In genomic region chr7:120690634-120691033, GRCm38 (mm10) we compare ENCODE assay signal across 11 mouse cellular contexts. TPM values are rescaled to one million over a fixed set of nuclear protein-coding genes. Genes with fewer than 3 reads are reported as not detected.
A peak's percentile ranks its signal among the peaks of the same experiment; 100 is the strongest.
DNase-seq lines count a peak whose midpoint lies in the region; ATAC-seq and TF ChIP-seq lines count a peak whose summit lies in the region.
"Had no signal": no experiment of that assay in that cellular context is flagged by ENCODE, and none has a peak within 500 bp of the region (broad histone marks: within the 10 kb centered on the region; RNA-seq: fewer than 3 reads in every experiment).

No protein-coding gene starts in this region.

- H3K36me3 ChIP-seq in intestine, postnatal 0 days (ENCODE audit: control insufficient read depth, insufficient read depth) = 0 out of 2 replicates have a peak, but pooled peaks cover 3% of the 10 kb centered on the region
- no peaks in the 10 kb centered on the region for H3K36me3 ChIP-seq in intestine, embryonic 15.5 days
- H3K36me3 ChIP-seq in thymus, adult 2 months (ENCODE audit: control insufficient read depth, insufficient read depth, low read length) = no peaks in the 10 kb centered on the region
- 0 out of 2 replicates have a peak, but pooled peaks cover 3% of the 10 kb centered on the region for H3K36me3 ChIP-seq in midbrain, embryonic 14.5 days (ENCODE audit: control insufficient read depth, insufficient read depth, low read length)

- TF ChIP-seq POLR2A in thymus, adult 2 months (IDR thresholded peaks at IDR 0.05; ENCODE audit: control insufficient read depth, extremely low read depth, insufficient read depth, low read length, poor library complexity) = no peak

- H3K4me3 ChIP-seq in intestine, postnatal 0 days (ENCODE audit: low read depth, low read length) = no peak overlapping the region
- no peak overlapping the region for H3K4me3 ChIP-seq in intestine, embryonic 15.5 days (replicated peaks)
- H3K4me3 ChIP-seq in thymus, adult 2 months (ENCODE audit: control insufficient read depth, insufficient read depth, low read length) = no peak overlapping the region
- no peak overlapping the region for H3K4me3 ChIP-seq in midbrain, embryonic 14.5 days (replicated peaks; ENCODE audit: low read depth, low read length)

- H3K4me1 ChIP-seq in intestine, postnatal 0 days (replicated peaks; ENCODE audit: control insufficient read depth, insufficient read depth, low read length) = no peaks in the 10 kb centered on the region
- H3K4me1 ChIP-seq in intestine, embryonic 15.5 days (replicated peaks) = peaks cover 3% of the 10 kb centered on the region; the same call in 1 of the 2 replicates
- peaks cover 9% of the 10 kb centered on the region for H3K4me1 ChIP-seq in thymus, adult 2 months (replicated peaks; ENCODE audit: control insufficient read depth, insufficient read depth, low read length)
- H3K4me1 ChIP-seq in midbrain, embryonic 14.5 days (ENCODE audit: control insufficient read depth, insufficient read depth, low read length) = no peaks in the 10 kb centered on the region

- H3K27me3 ChIP-seq in intestine, postnatal 0 days (replicated peaks; ENCODE audit: control insufficient read depth, insufficient read depth, low read length) = no peaks in the 10 kb centered on the region
- no peaks in the 10 kb centered on the region for H3K27me3 ChIP-seq in intestine, embryonic 15.5 days (replicated peaks)
- no peaks in the 10 kb centered on the region for H3K27me3 ChIP-seq in thymus, adult 2 months (ENCODE audit: control insufficient read depth, insufficient read depth, low read length)
- no peaks in the 10 kb centered on the region for H3K27me3 ChIP-seq in midbrain, embryonic 14.5 days (ENCODE audit: control insufficient read depth, insufficient read depth, low read length)

- H3K9me3 ChIP-seq in intestine, postnatal 0 days (ENCODE audit: control insufficient read depth) = no peaks in the 10 kb centered on the region
- H3K9me3 ChIP-seq in intestine, embryonic 15.5 days = no peaks in the 10 kb centered on the region
- no peaks in the 10 kb centered on the region for H3K9me3 ChIP-seq in midbrain, embryonic 14.5 days (ENCODE audit: control insufficient read depth, low read length)

- no peak overlapping the region for H3K9ac ChIP-seq in intestine, postnatal 0 days (ENCODE audit: low read depth, low read length)
- no peak overlapping the region for H3K9ac ChIP-seq in intestine, embryonic 15.5 days
- no peak overlapping the region for H3K9ac ChIP-seq in midbrain, embryonic 14.5 days (replicated peaks; ENCODE audit: low read length)

- peak; percentile 35 for DNase-seq in thymus, adult 2 months
- DNase-seq in thymus, adult 18-20 months = no peak
- DNase-seq in midbrain, embryonic 14.5 days = no peak
- DNase-seq in cerebellum, adult 11 months = no peak
- DNase-seq: heart, postnatal 36 days had no signal

- H3K27ac ChIP-seq in intestine, postnatal 0 days (ENCODE audit: low read depth, low read length) = no peak overlapping the region
- H3K27ac ChIP-seq in intestine, embryonic 15.5 days = no peak overlapping the region
- H3K27ac ChIP-seq in thymus, adult 2 months (ENCODE audit: control insufficient read depth, insufficient read depth, low read length) = no peak overlapping the region
- no peak overlapping the region for H3K27ac ChIP-seq in midbrain, embryonic 14.5 days (replicated peaks; ENCODE audit: low read depth, low read length)

- no peak for ATAC-seq in intestine, postnatal 0 days
- ATAC-seq in intestine, embryonic 15.5 days = no peak
- ATAC-seq in granulocyte monocyte progenitor cell, adult 5-6 weeks (replicated peaks; ENCODE audit: poor library complexity, severe bottlenecking) = peak; percentile 67
- no peak for ATAC-seq in activated CD4-positive, CD25-positive, alpha-beta regulatory T cell, adult 4 months
- ATAC-seq in midbrain, embryonic 14.5 days (ENCODE audit: low FRiP score, low TSS enrichment) = no peak

- H3K4me2 ChIP-seq in intestine, postnatal 0 days (replicated peaks; ENCODE audit: low read depth) = no peak overlapping the region
- no peak overlapping the region for H3K4me2 ChIP-seq in intestine, embryonic 15.5 days (replicated peaks)
- no peak overlapping the region for H3K4me2 ChIP-seq in midbrain, embryonic 14.5 days (ENCODE audit: low read length)

- WGBS in intestine, postnatal 0 days = 71% methylated on average over 4 of the region's 4 CpGs
- 71% methylated on average over 4 of the region's 4 CpGs for WGBS in intestine, embryonic 15.5 days
- 89% methylated on average over 4 of the region's 4 CpGs for WGBS in thymus, adult 2 months
- 76% methylated on average over 4 of the region's 4 CpGs for WGBS in midbrain, embryonic 14.5 days

- peak; percentile 45 for TF ChIP-seq CTCF in intestine, postnatal 0 days (IDR thresholded peaks at IDR 0.05; ENCODE audit: low read depth)
- TF ChIP-seq CTCF in thymus, adult 2 months (IDR thresholded peaks at IDR 0.05; ENCODE audit: borderline replicate concordance, control insufficient read depth, extremely low read depth, insufficient read depth, low read length, poor library complexity) = no peak

RNA-seq across cellular contexts. Expression of gene Mosmo, which starts 13.2 kb away (rescaled TPM):
- 7.0 and 7.4 TPM in 2 replicates for polyA plus RNA-seq in intestine, postnatal 0 days (2015; fragmentation: Nextera tagmentation; extraction: Ambion mirVana)
- polyA plus RNA-seq in intestine, embryonic 15.5 days (2015; fragmentation: Nextera tagmentation; extraction: Ambion mirVana) = 10.4 and 11.0 TPM in 2 replicates
- 29.8 and 31.0 TPM in 2 replicates for polyA plus RNA-seq in thymus, adult 2 months (2012; rRNA removed)
- total RNA-seq in granulocyte monocyte progenitor cell, adult 5-6 weeks (2014; fragmentation: Nextera tagmentation) = 16.8 and 48.8 TPM in 2 replicates
- 12.7 and 15.7 TPM in 2 replicates for total RNA-seq in granulocyte monocyte progenitor cell, adult 5-6 weeks (2017)
- 1 to 10 TPM; 5.8 to 7.8 TPM for polyA plus RNA-seq in activated CD4-positive, CD25-positive, alpha-beta regulatory T cell, adult 4 months (2017; shearing (Covaris generic))
- polyA plus RNA-seq in midbrain, embryonic 14.5 days (2014; fragmentation: Nextera tagmentation; extraction: Ambion mirVana) = 15.7 and 18.8 TPM in 2 replicates

RNA-seq across cellular contexts. Expression of gene Pdzd9, which starts 20.5 kb away (rescaled TPM):
- 0.33 and 0.68 TPM in 2 replicates for polyA plus RNA-seq in intestine, postnatal 0 days (2015; fragmentation: Nextera tagmentation; extraction: Ambion mirVana)
- polyA plus RNA-seq in intestine, embryonic 15.5 days (2015; fragmentation: Nextera tagmentation; extraction: Ambion mirVana) = 0.35 and 0.39 TPM in 2 replicates
- polyA plus RNA-seq in thymus, adult 2 months (2012; rRNA removed) = 0.05 TPM in 1 of 2 replicates, not detected in the other
- not detected in 2 replicates for total RNA-seq in granulocyte monocyte progenitor cell, adult 5-6 weeks (2014; fragmentation: Nextera tagmentation)
- total RNA-seq in granulocyte monocyte progenitor cell, adult 5-6 weeks (2017) = not detected in 2 replicates
- under 1 TPM; 0.38 to 0.98 TPM for polyA plus RNA-seq in activated CD4-positive, CD25-positive, alpha-beta regulatory T cell, adult 4 months (2017; shearing (Covaris generic))
- 0.36 and 0.45 TPM in 2 replicates for polyA plus RNA-seq in midbrain, embryonic 14.5 days (2014; fragmentation: Nextera tagmentation; extraction: Ambion mirVana)
- total RNA-seq: heart, postnatal 36 days; left cerebral cortex, adult 18-20 months; megakaryocyte-erythroid progenitor cell, adult 5-6 weeks had no signal

RNA-seq across cellular contexts. Expression of gene Vwa3a, which starts 48.5 kb away (rescaled TPM):
- polyA plus RNA-seq in intestine, postnatal 0 days (2015; fragmentation: Nextera tagmentation; extraction: Ambion mirVana) = 0.25 and 0.33 TPM in 2 replicates
- polyA plus RNA-seq in intestine, embryonic 15.5 days (2015; fragmentation: Nextera tagmentation; extraction: Ambion mirVana) = 0.24 and 0.29 TPM in 2 replicates
- polyA plus RNA-seq in thymus, adult 2 months (2012; rRNA removed) = 0.70 and 0.88 TPM in 2 replicates
- total RNA-seq in granulocyte monocyte progenitor cell, adult 5-6 weeks (2014; fragmentation: Nextera tagmentation) = not detected in 2 replicates
- not detected in 2 replicates for total RNA-seq in granulocyte monocyte progenitor cell, adult 5-6 weeks (2017)
- not detected for polyA plus RNA-seq in activated CD4-positive, CD25-positive, alpha-beta regulatory T cell, adult 4 months (2017; shearing (Covaris generic))
- polyA plus RNA-seq in midbrain, embryonic 14.5 days (2014; fragmentation: Nextera tagmentation; extraction: Ambion mirVana) = 1.3 TPM in 2 replicates
- total RNA-seq: megakaryocyte-erythroid progenitor cell, adult 5-6 weeks had no signal

RNA-seq across cellular contexts. Expression of gene Uqcrc2, which starts 55.7 kb away (rescaled TPM):
- 246 and 267 TPM in 2 replicates for polyA plus RNA-seq in intestine, postnatal 0 days (2015; fragmentation: Nextera tagmentation; extraction: Ambion mirVana)
- 295 and 299 TPM in 2 replicates for polyA plus RNA-seq in intestine, embryonic 15.5 days (2015; fragmentation: Nextera tagmentation; extraction: Ambion mirVana)
- 70.4 and 89.4 TPM in 2 replicates for polyA plus RNA-seq in thymus, adult 2 months (2012; rRNA removed)
- total RNA-seq in granulocyte monocyte progenitor cell, adult 5-6 weeks (2014; fragmentation: Nextera tagmentation) = 156 and 193 TPM in 2 replicates
- total RNA-seq in granulocyte monocyte progenitor cell, adult 5-6 weeks (2017) = 141 and 174 TPM in 2 replicates
- 100 to 1,000 TPM; 243 TPM for polyA plus RNA-seq in activated CD4-positive, CD25-positive, alpha-beta regulatory T cell, adult 4 months (2017; shearing (Covaris generic))
- polyA plus RNA-seq in midbrain, embryonic 14.5 days (2014; fragmentation: Nextera tagmentation; extraction: Ambion mirVana) = 227 and 243 TPM in 2 replicates
